Comparison of ENCODE assay signal across 8 mouse cellular contexts in the genomic region with DNA sequence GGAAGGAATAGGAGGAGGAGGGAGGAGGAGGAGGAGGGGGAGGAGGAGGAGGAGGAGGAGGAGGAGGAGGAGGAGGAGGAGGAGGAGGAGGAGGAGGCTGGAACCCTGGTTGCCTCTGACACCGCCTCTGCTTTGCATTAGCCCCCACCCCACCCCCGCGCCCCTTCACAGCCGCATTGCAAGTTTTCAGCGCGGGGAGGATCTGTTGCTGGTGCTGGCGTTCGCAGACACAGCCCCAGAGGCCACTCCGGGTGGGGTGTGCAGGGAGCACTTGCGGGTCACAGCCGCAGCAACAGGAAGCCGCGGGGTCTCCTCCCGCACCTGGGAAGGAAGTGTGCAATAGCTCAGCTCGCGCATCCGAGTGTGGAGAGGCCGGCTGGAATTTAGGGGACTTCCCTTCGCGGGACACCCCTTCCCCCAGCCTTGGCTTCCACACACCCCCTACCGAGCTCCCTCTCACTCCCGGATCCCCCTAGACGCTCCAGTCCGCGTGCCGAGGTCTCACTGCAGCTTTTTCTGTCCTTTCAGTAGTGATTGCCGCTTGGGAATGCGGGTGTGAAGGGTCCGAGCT. TPM values are rescaled to one million over a fixed set of nuclear protein-coding genes. Genes with fewer than 3 reads are reported as not detected.
DNase-seq lines count a peak whose midpoint lies in the region; ATAC-seq and TF ChIP-seq lines count a peak whose summit lies in the region.

No protein-coding gene starts in this region.

- H3K27ac ChIP-seq in spleen, adult 2 months (ENCODE audit: insufficient read depth, low read length), result no peak overlapping the region
- H3K27ac ChIP-seq in embryonic facial prominence, embryonic 15.5 days (replicated peaks), result peak overlapping the region; percentile 90
- H3K27ac ChIP-seq in heart, embryonic 13.5 days (replicated peaks), result peak overlapping the region; percentile 96
- peak overlapping the region; percentile 80 for H3K27ac ChIP-seq in kidney, postnatal 0 days
- no peak overlapping the region for H3K27ac ChIP-seq in liver, embryonic 13.5 days

- H3K36me3 ChIP-seq in spleen, adult 2 months (ENCODE audit: control insufficient read depth, insufficient read depth, low read length), result no peaks in the 10 kb centered on the region
- no peaks in the 10 kb centered on the region for H3K36me3 ChIP-seq in embryonic facial prominence, embryonic 15.5 days
- peaks cover 13% of the 10 kb centered on the region for H3K36me3 ChIP-seq in heart, embryonic 13.5 days
- H3K36me3 ChIP-seq in kidney, postnatal 0 days (ENCODE audit: insufficient read depth, low read length), result no peaks in the 10 kb centered on the region
- no peaks in the 10 kb centered on the region for H3K36me3 ChIP-seq in liver, embryonic 13.5 days

- DNase-seq in spleen, adult 2 months (ENCODE audit: low read depth in 1 of 2, low spot score in 2 of 2), result peak in 1 of 2 experiments; percentile 5
- no peak for DNase-seq in spleen, adult 12 weeks (ENCODE audit: low spot score)
- peak; percentile 67 for DNase-seq in kidney, postnatal 0 days (ENCODE audit: low spot score)
- no peak for DNase-seq in liver, embryonic 13.5 days
- peak; percentile 77 for DNase-seq in neural tube, embryonic 10.5 days (ENCODE audit: extremely low spot score, low spot score)
- peak; percentile 38 for DNase-seq in thymus, postnatal 0 days (ENCODE audit: low spot score)

- H3K27me3 ChIP-seq in spleen, adult 2 months (ENCODE audit: control insufficient read depth, insufficient read depth, low read length), result peaks cover 28% of the 10 kb centered on the region
- H3K27me3 ChIP-seq in embryonic facial prominence, embryonic 15.5 days, result no peaks in the 10 kb centered on the region
- H3K27me3 ChIP-seq in heart, embryonic 13.5 days (replicated peaks), result no peaks in the 10 kb centered on the region; the same call in 1 of the 2 replicates
- no peaks in the 10 kb centered on the region for H3K27me3 ChIP-seq in kidney, postnatal 0 days (ENCODE audit: insufficient read depth, low read length)
- H3K27me3 ChIP-seq in liver, embryonic 13.5 days, result peaks cover 81% of the 10 kb centered on the region

- no peak for TF ChIP-seq POLR2A in spleen, adult 2 months (IDR thresholded peaks at IDR 0.05; ENCODE audit: low read depth, low read length)

- peak overlapping the region; percentile 87 for H3K4me2 ChIP-seq in embryonic facial prominence, embryonic 15.5 days (replicated peaks)
- peak overlapping the region; percentile 95 for H3K4me2 ChIP-seq in heart, embryonic 13.5 days
- peak overlapping the region; percentile 95 for H3K4me2 ChIP-seq in kidney, postnatal 0 days (ENCODE audit: low read length)
- H3K4me2 ChIP-seq in liver, embryonic 13.5 days, result peak overlapping the region; percentile 69

- peak; percentile 25 for ATAC-seq in embryonic facial prominence, embryonic 15.5 days (ENCODE audit: insufficient number of reproducible peaks, low FRiP score, low TSS enrichment, low read depth)
- no peak for ATAC-seq in heart, embryonic 13.5 days (ENCODE audit: extremely low read depth, insufficient number of reproducible peaks, low FRiP score, low TSS enrichment)
- 0 out of 2 replicates have a peak, but pooled peaks have one; percentile 8 for ATAC-seq in kidney, postnatal 0 days (replicated peaks; ENCODE audit: low FRiP score, low read depth)
- ATAC-seq in liver, embryonic 13.5 days (ENCODE audit: low read depth), result no peak

- H3K9me3 ChIP-seq in embryonic facial prominence, embryonic 15.5 days (replicated peaks), result no peaks in the 10 kb centered on the region
- no peaks in the 10 kb centered on the region for H3K9me3 ChIP-seq in heart, embryonic 13.5 days
- no peaks in the 10 kb centered on the region for H3K9me3 ChIP-seq in kidney, postnatal 0 days (replicated peaks; ENCODE audit: low read length)
- no peaks in the 10 kb centered on the region for H3K9me3 ChIP-seq in liver, embryonic 13.5 days (replicated peaks)

- peak overlapping the region; percentile 60 for H3K4me3 ChIP-seq in spleen, adult 2 months (ENCODE audit: extremely low read depth, insufficient read depth, insufficient read length)
- peak overlapping the region; percentile 65 for H3K4me3 ChIP-seq in embryonic facial prominence, embryonic 15.5 days (replicated peaks)
- H3K4me3 ChIP-seq in heart, embryonic 13.5 days, result peak overlapping the region; percentile 70
- peak overlapping the region; percentile 76 for H3K4me3 ChIP-seq in kidney, postnatal 0 days (replicated peaks; ENCODE audit: low read depth, low read length)
- H3K4me3 ChIP-seq in liver, embryonic 13.5 days (replicated peaks), result peak overlapping the region; percentile 56

- peaks cover 4% of the 10 kb centered on the region for H3K4me1 ChIP-seq in spleen, adult 2 months (ENCODE audit: control insufficient read depth, insufficient read depth, insufficient read length)
- H3K4me1 ChIP-seq in embryonic facial prominence, embryonic 15.5 days, result peaks cover 37% of the 10 kb centered on the region
- peaks cover 52% of the 10 kb centered on the region for H3K4me1 ChIP-seq in heart, embryonic 13.5 days
- 0 out of 2 replicates have a peak, but pooled peaks cover 7% of the 10 kb centered on the region for H3K4me1 ChIP-seq in kidney, postnatal 0 days (replicated peaks; ENCODE audit: insufficient read depth, low read length)
- peaks cover 11% of the 10 kb centered on the region for H3K4me1 ChIP-seq in liver, embryonic 13.5 days (replicated peaks)

- peak overlapping the region; percentile 35 for H3K9ac ChIP-seq in embryonic facial prominence, embryonic 15.5 days
- peak overlapping the region; percentile 96 for H3K9ac ChIP-seq in heart, embryonic 13.5 days
- H3K9ac ChIP-seq in kidney, postnatal 0 days (ENCODE audit: low read depth, low read length), result peak overlapping the region; percentile 67
- H3K9ac ChIP-seq in liver, embryonic 13.5 days, result peak overlapping the region; percentile 49

- no peak for TF ChIP-seq CTCF in spleen, adult 2 months (IDR thresholded peaks at IDR 0.05; ENCODE audit: extremely low read depth, insufficient read depth, insufficient read length, insufficient replicate concordance)
- no peak for TF ChIP-seq CTCF in kidney, postnatal 0 days (IDR thresholded peaks at IDR 0.05; ENCODE audit: low read depth)

- WGBS in spleen, adult 2 months, result 2% methylated on average over 29 of the region's 29 CpGs
- 1% methylated on average over 27 of the region's 29 CpGs for WGBS in embryonic facial prominence, embryonic 15.5 days
- under 1% methylated on average over 28 of the region's 29 CpGs for WGBS in heart, embryonic 13.5 days
- WGBS in kidney, postnatal 0 days, result under 1% methylated on average over 28 of the region's 29 CpGs
- WGBS in liver, embryonic 13.5 days (ENCODE audit: insufficient replicate concordance), result under 1% methylated on average over 28 of the region's 29 CpGs

RNA-seq across cellular contexts. Expression of a gene that starts 1.3 kb away (rescaled TPM):
- 3.6 and 3.7 TPM in 2 replicates for polyA plus RNA-seq in spleen, adult 2 months (2012; rRNA removed)
- polyA plus RNA-seq in embryonic facial prominence, embryonic 15.5 days (2015; fragmentation: Nextera tagmentation; extraction: Ambion mirVana), result 14.6 and 15.4 TPM in 2 replicates
- polyA plus RNA-seq in heart, embryonic 13.5 days (2015; fragmentation: Nextera tagmentation; extraction: Ambion mirVana), result 13.4 and 16.3 TPM in 2 replicates
- 4.4 and 5.2 TPM in 2 replicates for polyA plus RNA-seq in kidney, postnatal 0 days (2015; fragmentation: Nextera tagmentation; extraction: Ambion mirVana)
- 0.50 and 0.52 TPM in 2 replicates for polyA plus RNA-seq in liver, embryonic 13.5 days (2015; fragmentation: Nextera tagmentation; extraction: Ambion mirVana)
- 0.51 and 0.69 TPM in 2 replicates for polyA plus RNA-seq in thymus, postnatal 0 days (2015; fragmentation: Nextera tagmentation; extraction: Ambion mirVana)

RNA-seq across cellular contexts. Expression of a gene that starts 52.0 kb away (rescaled TPM):
- polyA plus RNA-seq in spleen, adult 2 months (2012; rRNA removed), result 6.5 and 7.3 TPM in 2 replicates
- polyA plus RNA-seq in embryonic facial prominence, embryonic 15.5 days (2015; fragmentation: Nextera tagmentation; extraction: Ambion mirVana), result 20.9 and 22.3 TPM in 2 replicates
- 24.3 and 25.4 TPM in 2 replicates for polyA plus RNA-seq in heart, embryonic 13.5 days (2015; fragmentation: Nextera tagmentation; extraction: Ambion mirVana)
- 41.9 and 44.0 TPM in 2 replicates for polyA plus RNA-seq in kidney, postnatal 0 days (2015; fragmentation: Nextera tagmentation; extraction: Ambion mirVana)
- polyA plus RNA-seq in liver, embryonic 13.5 days (2015; fragmentation: Nextera tagmentation; extraction: Ambion mirVana), result 19.0 and 19.2 TPM in 2 replicates
- polyA plus RNA-seq in thymus, postnatal 0 days (2015; fragmentation: Nextera tagmentation; extraction: Ambion mirVana), result 11.2 and 16.3 TPM in 2 replicates

Comparison
In these comparisons a context has a peak if more than half of its experiments do, and no peak if none do; other contexts are left out.
1. DNase-seq: peak in kidney, postnatal 0 days (single experiment), neural tube, embryonic 10.5 days (single experiment) and thymus, postnatal 0 days (single experiment); none in spleen, adult 12 weeks (single experiment) and liver, embryonic 13.5 days (single experiment).
2. H3K27ac ChIP-seq: peak in embryonic facial prominence, embryonic 15.5 days (single experiment), heart, embryonic 13.5 days (single experiment) and kidney, postnatal 0 days (single experiment); none in spleen, adult 2 months (single experiment) and liver, embryonic 13.5 days (single experiment).
3. ATAC-seq: peak in embryonic facial prominence, embryonic 15.5 days (single experiment) and kidney, postnatal 0 days (single experiment); none in heart, embryonic 13.5 days (single experiment) and liver, embryonic 13.5 days (single experiment).
4. H3K9ac ChIP-seq: peak in every context shown above with its lines; median percentile 96 in heart, embryonic 13.5 days; 67 in kidney, postnatal 0 days; 49 in liver, embryonic 13.5 days; 35 in embryonic facial prominence, embryonic 15.5 days.
5. Peak in every context shown above with its lines, with median percentiles within 50 percentile points of each other: H3K4me3 ChIP-seq and H3K4me2 ChIP-seq.